Mouse (Mus musculus) thymus, postnatal 0 days (tissue): ENCODE measurements around the gene Pex26. TPM values are rescaled to one million over a fixed set of nuclear protein-coding genes. Genes with fewer than 3 reads are reported as not detected.
A peak's percentile ranks its signal among the peaks of the same experiment; 100 is the strongest.

Experiments used
- DNase-seq: peaks from one replicate; pipeline ENCODE4 v3.0.0-alpha.2; 2015; ENCODE audit warnings: low spot score
- polyA plus RNA-seq: library from polyadenylated mRNA; unstranded; fragments of >200 nt; fragmentation: Nextera tagmentation; extraction: Ambion mirVana; gene quantifications from 2 replicates; pipeline ENCODE4 v1.2.1, GENCODE M21; 2015

Gene Pex26
- polyA plus RNA-seq, 1 experiment from 2014 or later = 8.0 TPM

- no peak for DNase-seq
Measured at GRCm38 (mm10) chr6:121206481-121206880, 23.0 kb downstream of the Pex26 start.

GRCm38 (mm10) chr6:121209584-121209983, 26.1 kb downstream of the Pex26 start:
- DNase-seq = no peak

- DNase-seq = peak; percentile 43
Measured at GRCm38 (mm10) chr6:121210149-121210925, 26.9 kb downstream of the Pex26 start, which contains the start of gene Tuba8. Tuba8 (plus strand) TSS chr6:121210696.

- no peak for DNase-seq
Measured at GRCm38 (mm10) chr6:121210926-121211289, 27.4 kb downstream of the Pex26 start.

GRCm38 (mm10) chr6:121211743-121212142, 28.3 kb downstream of the Pex26 start:
- no peak for DNase-seq

- DNase-seq = no peak
Measured at GRCm38 (mm10) chr6:121212988-121213387, 29.5 kb downstream of the Pex26 start.

GRCm38 (mm10) chr6:121214221-121214620, 30.8 kb downstream of the Pex26 start:
- no peak for DNase-seq

GRCm38 (mm10) chr6:121214667-121215330, 31.3 kb downstream of the Pex26 start:
- peak; percentile 61 for DNase-seq

- no peak for DNase-seq
Measured at GRCm38 (mm10) chr6:121215336-121215735, 31.9 kb downstream of the Pex26 start.

GRCm38 (mm10) chr6:121215896-121216295, 32.4 kb downstream of the Pex26 start:
- no peak for DNase-seq

GRCm38 (mm10) chr6:121216589-121217255, 33.3 kb downstream of the Pex26 start:
- DNase-seq = no peak

- DNase-seq = peak; percentile 68
Measured at GRCm38 (mm10) chr6:121218002-121218401, 34.5 kb downstream of the Pex26 start.

GRCm38 (mm10) chr6:121219406-121219805, 35.9 kb downstream of the Pex26 start:
- no peak for DNase-seq

- no peak for DNase-seq
Measured at GRCm38 (mm10) chr6:121220181-121220580, 36.7 kb downstream of the Pex26 start.

GRCm38 (mm10) chr6:121221876-121222597, 38.6 kb downstream of the Pex26 start:
- DNase-seq = no peak

- DNase-seq = no peak
Measured at GRCm38 (mm10) chr6:121223001-121223400, 39.5 kb downstream of the Pex26 start.

GRCm38 (mm10) chr6:121224067-121224466, 40.6 kb downstream of the Pex26 start:
- no peak for DNase-seq

GRCm38 (mm10) chr6:121224993-121225392, 41.5 kb downstream of the Pex26 start:
- no peak for DNase-seq

- DNase-seq = peak; percentile 70
Measured at GRCm38 (mm10) chr6:121226043-121226442, 42.6 kb downstream of the Pex26 start.

- DNase-seq = peak; percentile 53
Measured at GRCm38 (mm10) chr6:121226744-121227143, 43.3 kb downstream of the Pex26 start.

GRCm38 (mm10) chr6:121228421-121228820, 45.0 kb downstream of the Pex26 start:
- DNase-seq = peak; percentile 54
